Mouse (Mus musculus): ENCODE measurements around the gene Lyl1.
"Not testable (repeated sequence)": the region's sequence is repeated elsewhere in the genome, so short reads cannot be mapped to it uniquely, and the experiment has no call there.

Lyl1 gene

GRCm38 (mm10) chr8:84668731-84669485, 32.3 kb upstream of the Lyl1 start:
- DNase-seq (ENCODE audit: low read depth) = no peak

DNA sequence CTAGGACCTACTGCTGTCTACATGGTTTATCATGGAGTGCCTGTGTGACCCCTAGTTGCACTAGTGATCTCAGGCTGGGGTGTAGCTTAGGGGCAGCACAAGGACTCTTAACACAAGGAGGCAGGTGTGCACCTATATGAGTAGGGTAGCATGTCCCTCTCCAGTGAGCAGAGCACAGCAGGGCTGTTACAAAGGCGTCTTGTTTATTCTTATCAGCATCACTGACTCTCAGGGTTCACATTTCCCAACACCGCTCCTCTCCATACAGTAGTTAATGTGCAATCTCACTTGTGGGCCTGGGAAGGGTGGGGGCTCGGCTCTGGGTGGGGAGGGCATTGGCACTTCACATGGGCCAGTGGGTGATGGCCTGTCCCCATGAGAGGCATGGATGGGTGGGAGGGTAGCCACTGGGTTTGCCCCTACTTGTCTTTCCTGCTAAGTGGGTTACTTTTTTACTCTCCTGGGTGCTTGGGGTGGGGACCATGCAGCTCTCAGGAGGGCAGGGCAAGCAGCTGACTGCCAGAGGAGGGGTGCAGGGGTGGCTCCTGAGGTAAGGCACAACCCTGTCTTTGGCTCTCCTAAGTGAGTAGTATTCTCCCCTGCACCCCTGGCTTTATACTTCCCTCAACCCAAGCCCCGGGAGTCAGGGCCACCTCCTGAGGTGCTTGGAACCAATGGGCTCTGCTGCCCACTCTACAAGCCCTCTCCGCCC, 30.8 kb upstream of the Lyl1 start:
- not testable (repeated sequence) for DNase-seq (ENCODE audit: low read depth)

GRCm38 (mm10) chr8:84677305-84677704, 24.0 kb upstream of the Lyl1 start:
- no peak for DNase-seq (ENCODE audit: low read depth)

GRCm38 (mm10) chr8:84681476-84681875, 19.8 kb upstream of the Lyl1 start:
- no peak for DNase-seq (ENCODE audit: low read depth)

- DNase-seq (ENCODE audit: low read depth) = no peak
These were observed 19.0 kb upstream of the Lyl1 start for GRCm38 (mm10) chr8:84682257-84682656.

DNA sequence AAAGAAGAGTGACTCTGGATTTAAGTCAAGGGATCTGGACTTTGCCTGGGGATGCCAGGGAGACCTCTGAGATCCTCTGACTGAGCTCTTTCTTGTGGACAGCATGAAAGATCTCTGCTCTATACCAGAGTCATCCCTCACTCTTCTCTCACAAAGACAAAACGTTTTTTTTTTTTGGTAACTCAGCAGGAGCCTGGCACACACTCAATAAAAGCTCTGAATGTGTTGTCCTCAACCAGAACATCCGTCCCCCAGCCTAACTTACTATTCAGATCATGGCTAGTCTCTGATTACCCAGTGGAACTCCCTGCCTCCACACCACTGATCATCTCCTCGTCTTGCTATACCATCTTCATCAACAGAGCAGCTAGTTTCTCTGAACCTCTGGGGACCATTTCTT, 16.7 kb upstream of the Lyl1 start:
- no peak for DNase-seq (ENCODE audit: low read depth)

GRCm38 (mm10) chr8:84686191-84687002, 14.9 kb upstream of the Lyl1 start, which contains the start of gene Trmt1:
TSS of gene Trmt1 (plus strand) at chr8:84686307.
- DNase-seq (ENCODE audit: low read depth) = peak; percentile 75

GRCm38 (mm10) chr8:84687003-84687704, 14.1 kb upstream of the Lyl1 start:
- DNase-seq (ENCODE audit: low read depth) = peak; percentile 56

GRCm38 (mm10) chr8:84687705-84688100, 13.6 kb upstream of the Lyl1 start, which contains the start of gene Nacc1:
TSS of gene Nacc1 (minus strand) at chr8:84687862.
- DNase-seq (ENCODE audit: low read depth) = peak; percentile 91

- peak; percentile 93 for DNase-seq (ENCODE audit: low read depth)
These were observed 12.0 kb upstream of the Lyl1 start for GRCm38 (mm10) chr8:84689091-84689915.

- no peak for DNase-seq (ENCODE audit: low read depth)
These were observed 7.9 kb upstream of the Lyl1 start for GRCm38 (mm10) chr8:84693332-84693731.

DNA sequence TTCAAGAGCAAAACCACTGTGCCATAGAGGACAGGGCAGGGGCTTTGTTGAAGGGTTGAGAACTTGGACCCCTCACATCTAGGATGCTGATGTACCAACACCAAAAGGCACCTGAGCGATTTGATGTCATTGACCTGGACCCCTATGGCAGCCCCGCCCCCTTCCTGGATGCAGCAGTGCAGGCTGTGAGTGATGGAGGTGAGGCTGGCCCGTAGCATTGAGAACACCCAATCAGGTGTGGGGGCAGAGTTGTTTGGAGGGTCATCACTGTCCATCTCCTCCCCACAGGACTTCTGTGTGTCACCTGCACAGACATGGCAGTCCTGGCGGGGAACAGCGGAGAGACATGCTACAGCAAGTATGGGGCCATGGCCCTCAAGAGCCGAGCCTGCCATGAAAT, 6.1 kb upstream of the Lyl1 start:
- DNase-seq (ENCODE audit: low read depth) = no peak

DNA sequence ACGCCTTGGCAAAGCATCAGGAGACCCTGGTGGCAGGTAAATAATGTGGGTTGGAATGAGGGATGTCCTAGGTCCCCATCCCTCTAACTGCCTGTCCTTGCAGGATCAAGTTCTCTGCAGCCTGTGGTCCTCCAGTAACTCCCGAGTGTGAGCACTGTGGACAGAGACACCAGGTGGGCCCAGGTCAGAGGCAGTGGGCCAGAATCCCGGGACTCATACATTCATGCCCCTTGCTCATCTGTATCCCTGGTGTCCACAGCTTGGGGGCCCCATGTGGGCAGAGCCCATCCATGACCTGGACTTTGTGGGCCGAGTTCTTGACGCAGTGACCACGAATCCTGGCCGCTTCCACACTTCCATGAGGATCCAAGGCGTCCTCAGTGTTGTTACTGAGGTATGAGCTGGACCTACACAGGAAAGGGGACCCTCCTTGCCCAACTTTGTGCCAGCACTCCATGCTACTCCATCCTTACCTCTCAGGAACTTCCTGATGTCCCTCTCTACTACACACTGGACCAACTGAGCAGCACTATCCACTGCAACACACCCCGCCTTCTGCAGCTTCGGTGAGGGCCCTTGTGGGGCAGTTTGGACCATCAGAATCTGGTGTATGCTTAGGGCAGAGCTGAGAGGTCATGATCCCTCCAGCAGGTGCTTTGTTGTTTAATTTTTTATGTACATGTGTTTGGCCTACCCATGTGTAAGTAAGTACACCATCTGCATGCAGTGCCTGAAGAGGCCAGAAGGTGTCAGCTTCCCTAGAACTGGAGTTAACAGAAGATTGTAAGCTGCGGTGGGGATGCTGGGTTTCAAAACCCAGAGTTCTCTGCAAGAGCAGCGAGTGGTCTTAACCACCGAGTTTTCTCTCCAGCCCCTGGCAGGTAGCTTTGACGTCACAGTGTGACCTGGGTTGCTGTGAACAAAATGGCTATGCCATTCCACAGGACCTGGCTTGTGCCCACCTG, 3.8 kb upstream of the Lyl1 start:
- DNase-seq (ENCODE audit: low read depth) = peak; percentile 73

GRCm38 (mm10) chr8:84698288-84698687, 3.0 kb upstream of the Lyl1 start:
- DNase-seq (ENCODE audit: low read depth) = no peak

DNA sequence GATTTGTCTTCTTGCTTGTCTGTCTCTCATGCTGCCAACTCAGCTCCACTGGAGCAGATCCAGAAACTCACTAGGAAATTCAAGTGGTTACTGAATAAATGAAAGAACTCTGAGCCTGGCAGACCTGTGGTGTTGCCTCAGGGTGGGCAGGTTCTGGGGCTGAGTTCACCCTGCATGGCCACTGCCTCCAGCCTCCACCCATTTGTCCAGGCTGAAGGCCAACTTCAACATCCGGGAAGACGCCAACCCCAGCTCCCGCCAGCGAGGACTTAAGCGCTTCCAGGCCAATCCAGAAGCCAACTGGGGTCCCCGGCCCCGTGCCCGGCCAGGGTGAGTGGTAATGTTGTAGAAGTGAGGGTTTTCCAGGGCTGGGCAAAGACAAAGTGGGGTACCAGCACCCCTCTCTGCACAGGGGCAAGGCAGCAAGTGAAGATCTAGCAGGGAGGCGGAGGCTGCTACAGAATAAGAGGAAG, 2.3 kb upstream of the Lyl1 start:
- no peak for DNase-seq (ENCODE audit: low read depth)

DNA sequence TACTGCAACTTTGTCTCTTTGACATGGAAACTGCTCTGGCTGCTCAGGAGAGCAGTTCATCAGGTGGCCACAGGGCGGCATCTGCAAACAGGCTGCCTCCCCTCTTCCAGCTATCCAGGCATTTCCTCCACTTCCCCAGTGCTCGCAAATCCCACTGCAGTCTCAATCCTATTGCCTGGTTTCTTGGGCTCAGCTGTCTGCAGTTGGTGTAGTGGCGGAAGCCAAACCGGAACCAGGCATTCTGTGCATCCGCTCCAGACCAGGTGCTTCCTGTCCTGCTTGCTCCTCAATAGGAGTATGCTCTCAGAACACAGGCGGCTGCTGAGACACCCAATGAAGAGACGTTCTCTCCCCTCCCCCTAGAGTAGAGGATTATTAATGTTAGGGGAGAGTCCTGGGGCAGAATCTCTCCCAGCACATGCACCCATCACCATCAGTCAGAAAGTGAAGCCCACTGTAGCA, 1.4 kb upstream of the Lyl1 start:
- DNase-seq (ENCODE audit: low read depth) = peak; percentile 57

- DNase-seq (ENCODE audit: low read depth) = no peak
These were observed 731 bp upstream of the Lyl1 start for GRCm38 (mm10) chr8:84700526-84700925.

- no peak for DNase-seq (ENCODE audit: low read depth)
These were observed 1.3 kb downstream of the Lyl1 start for GRCm38 (mm10) chr8:84702561-84702960.

DNA sequence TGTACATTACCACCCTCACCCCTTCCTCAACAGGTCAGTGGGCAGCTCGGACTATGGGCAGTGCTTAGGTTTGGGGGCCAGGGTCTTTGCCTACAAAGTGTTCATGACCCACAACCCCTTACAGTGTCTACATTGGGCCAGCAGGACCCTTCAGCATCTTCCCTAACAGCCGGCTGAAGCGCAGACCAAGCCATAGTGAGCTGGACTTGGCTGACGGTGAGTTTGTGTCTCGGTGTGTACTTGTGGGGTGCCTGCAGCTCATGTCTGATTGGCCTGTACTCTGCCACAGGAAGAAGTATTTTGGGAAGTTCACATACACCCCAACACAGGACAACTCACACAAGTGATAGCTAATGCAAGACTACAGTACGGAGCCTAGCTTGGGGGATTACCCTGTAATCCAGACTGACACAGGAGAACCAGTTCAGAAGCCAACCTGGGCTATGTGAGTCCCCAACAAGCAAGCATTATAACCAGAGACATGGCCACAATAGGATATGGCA, 1.8 kb downstream of the Lyl1 start:
- no peak for DNase-seq (ENCODE audit: low read depth)
